Mouse (Mus musculus) myocyte (in vitro differentiated cells): Measurements from ENCODE around the gene Slc44a5.

Experiments
- E2F4 ChIP-seq: IDR thresholded peaks from one replicate; pipeline ENCODE4 v1.6.1; 2011; ENCODE audit warnings: mild to moderate bottlenecking, control low read depth, moderate library complexity; ENCODE audit not compliant: insufficient read depth
- MAX ChIP-seq: IDR thresholded peaks from one replicate; pipeline ENCODE4 v1.6.1; 2011; ENCODE audit warnings: low read depth, mild to moderate bottlenecking, control low read depth
- MYOD1 ChIP-seq, 3 experiments: IDR thresholded peaks; one replicate each; pipeline ENCODE4 v1.6.1; 2011; ENCODE audit warnings: control low read depth in 2 of 3, low read depth in 2 of 3, mild to moderate bottlenecking in 2 of 3, moderate library complexity in 1 of 3; ENCODE audit not compliant: insufficient read length in 2 of 3, control insufficient read depth in 1 of 3
- MYOG ChIP-seq, 3 experiments: IDR thresholded peaks; one replicate each; pipeline ENCODE4 v1.6.1; 2011; ENCODE audit warnings: control low read depth in 2 of 3, low read depth in 2 of 3, mild to moderate bottlenecking in 2 of 3; ENCODE audit not compliant: insufficient read length in 2 of 3, control insufficient read depth in 1 of 3, insufficient read depth in 1 of 3
- POLR2A ChIP-seq: IDR thresholded peaks from one replicate; pipeline ENCODE4 v1.6.1; 2011; ENCODE audit warnings: low read depth, mild to moderate bottlenecking, control low read depth, moderate library complexity; ENCODE audit not compliant: insufficient read length
- POLR2AphosphoS2 ChIP-seq: IDR thresholded peaks from one replicate; pipeline ENCODE4 v1.6.1; 2011; ENCODE audit warnings: low read depth, control low read depth; ENCODE audit not compliant: insufficient read length
- REST ChIP-seq: IDR thresholded peaks from one replicate; pipeline ENCODE4 v1.6.1; 2011; ENCODE audit warnings: mild to moderate bottlenecking, control low read depth, moderate library complexity; ENCODE audit not compliant: insufficient read depth, insufficient read length
- TCF12 ChIP-seq: IDR thresholded peaks from one replicate; pipeline ENCODE4 v1.6.1; 2011; ENCODE audit warnings: mild to moderate bottlenecking, control low read depth; ENCODE audit not compliant: poor library complexity, insufficient read depth, severe bottlenecking
- USF1 ChIP-seq: IDR thresholded peaks from one replicate; pipeline ENCODE4 v1.6.1; 2011; ENCODE audit warnings: low read depth, mild to moderate bottlenecking, control low read depth, moderate library complexity

DNA sequence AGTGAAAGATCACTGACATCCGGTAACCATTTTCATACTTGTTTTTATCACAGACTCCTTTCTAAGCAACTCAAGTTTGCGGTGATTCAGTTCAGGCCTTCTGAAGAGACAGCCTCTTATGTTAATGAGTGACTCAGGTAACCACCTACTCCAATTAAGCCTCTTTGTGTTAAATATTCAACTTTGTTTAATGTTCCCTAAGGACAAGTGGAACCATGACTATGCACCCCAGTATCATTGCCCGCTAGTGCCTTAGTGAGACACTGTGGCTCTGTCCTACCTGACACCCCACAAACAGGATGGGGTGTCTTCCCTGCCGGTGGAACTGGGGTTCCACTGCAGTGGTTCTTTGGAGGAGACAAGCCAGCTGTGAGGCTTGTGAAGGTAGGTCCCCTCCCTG, 73.6 kb downstream of the Slc44a5 start:
- TF ChIP-seq POLR2A, result no peak
- no peak for TF ChIP-seq MAX
- TF ChIP-seq TCF12, result no peak
- no peak for TF ChIP-seq MYOD1 (IDR thresholded peaks at IDR 0.05; ENCODE audit: control insufficient read depth in 1 of 3, insufficient read length in 2 of 3, low read depth in 2 of 3)
- TF ChIP-seq POLR2AphosphoS2, result no peak
- TF ChIP-seq USF1, result no peak
- no peak for TF ChIP-seq MYOG (IDR thresholded peaks at IDR 0.05; ENCODE audit: control insufficient read depth in 1 of 3, insufficient read depth in 1 of 3, insufficient read length in 2 of 3, low read depth in 2 of 3)
- no peak for TF ChIP-seq E2F4
- TF ChIP-seq REST, result no peak
